Mouse (Mus musculus): Measurements from ENCODE around the gene Apba1.

Gene Apba1

GRCm38 (mm10) chr19:23984186-23984585, 225.5 kb downstream of the Apba1 start:
- no peak for DNase-seq

DNA sequence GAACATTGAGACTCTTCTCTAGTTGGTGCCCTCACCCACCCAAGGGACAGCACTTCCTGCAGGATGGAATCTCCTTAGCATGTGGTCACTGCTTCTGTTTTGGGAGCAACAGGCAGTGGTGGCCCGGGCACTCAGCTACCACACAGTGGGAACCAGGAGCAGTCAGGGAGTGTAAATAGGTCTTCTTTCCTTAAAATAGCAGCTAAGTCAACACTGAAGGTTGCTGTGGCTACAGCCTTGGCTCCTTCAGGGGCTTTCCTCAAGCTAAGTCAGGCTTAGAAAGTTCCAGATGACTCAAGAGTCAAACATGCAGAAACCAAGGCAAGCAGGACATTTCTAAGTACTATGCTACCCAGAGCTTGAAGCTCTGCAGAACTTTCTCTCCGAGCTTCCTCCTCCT, 228.6 kb downstream of the Apba1 start:
- no peak for DNase-seq

GRCm38 (mm10) chr19:23988166-23988565, 229.5 kb downstream of the Apba1 start:
- DNase-seq: no peak

DNA sequence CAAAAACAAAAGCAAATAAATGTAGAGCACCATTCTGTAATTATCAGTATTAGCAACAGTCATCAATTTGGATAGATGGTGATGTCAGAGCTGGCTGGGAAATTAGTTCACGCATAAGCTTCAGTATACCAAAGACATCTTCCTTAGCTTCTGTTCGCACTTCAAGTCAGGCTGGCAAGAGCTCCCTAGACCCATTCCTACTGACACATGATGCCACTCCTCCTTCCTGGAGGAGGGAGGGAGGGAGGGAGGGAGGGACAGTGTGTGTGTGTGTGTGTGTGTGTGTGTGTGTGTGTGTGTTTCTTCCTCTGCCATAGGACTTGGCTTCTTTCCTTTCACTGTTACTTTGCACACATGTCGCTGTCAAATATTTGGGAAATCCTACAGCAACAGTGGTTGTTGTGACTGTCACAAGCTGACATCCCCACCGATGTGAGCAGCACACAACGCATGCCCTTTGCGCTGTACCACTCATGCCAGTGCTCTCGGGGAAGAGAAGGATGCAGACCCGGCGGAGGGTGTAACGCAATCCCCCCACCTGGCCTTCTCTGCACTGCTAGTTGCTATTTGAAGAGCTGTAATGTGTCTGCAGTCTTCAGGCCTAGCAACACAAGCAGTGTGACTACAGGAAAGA, 237.2 kb downstream of the Apba1 start:
- DNase-seq: no peak

All from cerebellum, adult 11 months (tissue).